Mouse (Mus musculus): Measurements from ENCODE around the gene Msto1. TPM values are rescaled to one million over a fixed set of nuclear protein-coding genes. Genes with fewer than 3 reads are reported as not detected.

Gene Msto1
- total and polyA plus RNA-seq, 3 experiments, result 82.6 to 101 TPM; not detected in 1

GRCm38 (mm10) chr3:88923989-88924591 is 10.3 kb upstream of the Msto1 start (continued):
- TF ChIP-seq CHD2 (IDR thresholded peaks at IDR 0.05; ENCODE audit: low read length), result no peak
- no peak for TF ChIP-seq ZC3H11A (IDR thresholded peaks at IDR 0.05; ENCODE audit: low read depth, low read length)
- TF ChIP-seq CHD1 (IDR thresholded peaks at IDR 0.05; ENCODE audit: low read depth, low read length), result no peak
- TF ChIP-seq POLR2A (IDR thresholded peaks at IDR 0.05; ENCODE audit: control insufficient read depth in 1 of 2, insufficient read depth in 1 of 2, low read depth in 1 of 2, low read length in 2 of 2, poor library complexity in 1 of 2), result no peak; a peak in 1 of 4 replicates
- TF ChIP-seq MAFK (IDR thresholded peaks at IDR 0.05; ENCODE audit: borderline replicate concordance, low read depth, low read length), result peak; percentile 46; the same call in 1 of the 2 replicates
- TF ChIP-seq CTCF (IDR thresholded peaks at IDR 0.05 in 2 of 3, conservative IDR thresholded peaks at IDR 0.05 in 1 of 3; ENCODE audit: control insufficient read depth in 1 of 3, insufficient read depth in 1 of 3, low read depth in 2 of 3, low read length in 3 of 3, poor library complexity in 1 of 3, severe bottlenecking in 1 of 3), result no peak
- TF ChIP-seq MAZ (IDR thresholded peaks at IDR 0.05; ENCODE audit: low read depth, low read length), result peak; percentile 81; the same call in 1 of the 2 replicates
- TF ChIP-seq TAL1 (IDR thresholded peaks at IDR 0.05; ENCODE audit: low read length), result peak; percentile 81
- TF ChIP-seq MYB (IDR thresholded peaks at IDR 0.05; ENCODE audit: low read depth, low read length), result no peak
- TF ChIP-seq TBP (IDR thresholded peaks at IDR 0.05; ENCODE audit: low read depth, low read length), result peak; percentile 90
- TF ChIP-seq USF2 (IDR thresholded peaks at IDR 0.05; ENCODE audit: borderline replicate concordance in 1 of 2, insufficient read depth in 1 of 2, low read depth in 1 of 2, low read length in 2 of 2), result no peak
- TF ChIP-seq TCF12 (IDR thresholded peaks at IDR 0.05; ENCODE audit: low read depth, low read length), result peak; percentile 93
- no peak for TF ChIP-seq GABPA (IDR thresholded peaks at IDR 0.05; ENCODE audit: low read depth, low read length)
- TF ChIP-seq RAD21 (IDR thresholded peaks at IDR 0.05; ENCODE audit: low read depth, low read length), result no peak

- Histone ChIP-seq H3K9ac (ENCODE audit: control insufficient read depth, low read depth, low read length, poor library complexity, severe bottlenecking) (no peak overlapping the region), H3K9me3 (replicated peaks; ENCODE audit: insufficient read depth, low read length) (no peaks in the 10 kb centered on the region), H3K27me3 (ENCODE audit: control insufficient read depth in 1 of 2, insufficient read depth in 2 of 2, low read length in 2 of 2) (no peaks in the 10 kb centered on the region), H3K4me3 (ENCODE audit: control insufficient read depth in 1 of 2, insufficient read depth in 1 of 2, low read depth in 2 of 2, low read length in 2 of 2) (no peak overlapping the region), H3K79me2 (ENCODE audit: control insufficient read depth, insufficient read depth, low read length, poor library complexity) (no peaks in the 10 kb centered on the region), H3K4me1 (ENCODE audit: control insufficient read depth in 1 of 2, insufficient read depth in 2 of 2, low read length in 2 of 2) (peaks cover 12 to 24% of the 10 kb centered on the region in 2 experiments), H3K36me3 (ENCODE audit: control insufficient read depth in 1 of 2, insufficient read depth in 2 of 2, low read length in 2 of 2) (peaks cover 21 to 24% of the 10 kb centered on the region in 2 experiments), H3K27ac (ENCODE audit: control insufficient read depth, low read depth, low read length) (no peak overlapping the region)
- TF ChIP-seq USF1 (IDR thresholded peaks at IDR 0.05; ENCODE audit: low read depth, low read length), result no peak
- TF ChIP-seq POLR2A (IDR thresholded peaks at IDR 0.05; ENCODE audit: control insufficient read depth in 1 of 2, insufficient read depth in 1 of 2, low read depth in 1 of 2, low read length in 2 of 2, poor library complexity in 1 of 2), result 0 out of 4 replicates have a peak, but pooled peaks of 1 of the 2 experiments have one; percentile 14
- no peak for TF ChIP-seq MEF2A (IDR thresholded peaks at IDR 0.05; ENCODE audit: extremely low read depth, insufficient replicate concordance, low read depth, low read length, poor library complexity, severe bottlenecking)
- no peak for DNase-seq (ENCODE audit: low read depth, low spot score)
Observed at GRCm38 (mm10) chr3:88921411-88921810, 7.6 kb upstream of the Msto1 start.

GRCm38 (mm10) chr3:88918981-88919380 is 5.2 kb upstream of the Msto1 start:
- H3K9me3 ChIP-seq (replicated peaks; ENCODE audit: insufficient read depth, low read length), result no peaks in the 10 kb centered on the region
- H3K79me2 ChIP-seq (ENCODE audit: control insufficient read depth, insufficient read depth, low read length, poor library complexity), result peaks cover under 1% of the 10 kb centered on the region; the same call in 1 of the 2 replicates
- H3K27me3 ChIP-seq (ENCODE audit: control insufficient read depth in 1 of 2, insufficient read depth in 2 of 2, low read length in 2 of 2), result no peaks in the 10 kb centered on the region
- no peak overlapping the region for H3K9ac ChIP-seq (ENCODE audit: control insufficient read depth, low read depth, low read length, poor library complexity, severe bottlenecking)
- no peak overlapping the region for H3K27ac ChIP-seq (ENCODE audit: control insufficient read depth, low read depth, low read length)
- H3K4me1 ChIP-seq (ENCODE audit: control insufficient read depth in 1 of 2, insufficient read depth in 2 of 2, low read length in 2 of 2), result peaks cover 9 to 18% of the 10 kb centered on the region in 2 experiments
- no peak overlapping the region for H3K4me3 ChIP-seq (ENCODE audit: control insufficient read depth in 1 of 2, insufficient read depth in 1 of 2, low read depth in 2 of 2, low read length in 2 of 2)
- no peak for DNase-seq (ENCODE audit: low read depth, low spot score)
- H3K36me3 ChIP-seq (ENCODE audit: control insufficient read depth in 1 of 2, insufficient read depth in 2 of 2, low read length in 2 of 2), result peaks cover 13 to 15% of the 10 kb centered on the region in 2 experiments
- TF ChIP-seq NELFE (IDR thresholded peaks at IDR 0.05; ENCODE audit: low read depth, low read length), result no peak
- TF ChIP-seq KAT2A (conservative IDR thresholded peaks at IDR 0.05; ENCODE audit: low read depth, low read length), result no peak
- no peak for TF ChIP-seq ETS1 (IDR thresholded peaks at IDR 0.05; ENCODE audit: low read depth, low read length)
- no peak for TF ChIP-seq TCF12 (IDR thresholded peaks at IDR 0.05; ENCODE audit: low read depth, low read length)
- no peak for TF ChIP-seq E2F4 (IDR thresholded peaks at IDR 0.05; ENCODE audit: borderline replicate concordance, low read depth, low read length)
- no peak for TF ChIP-seq ZMIZ1 (IDR thresholded peaks at IDR 0.05; ENCODE audit: low read depth, low read length)
- no peak for TF ChIP-seq GABPA (IDR thresholded peaks at IDR 0.05; ENCODE audit: low read depth, low read length)
- TF ChIP-seq ELF1 (IDR thresholded peaks at IDR 0.05; ENCODE audit: low read depth, low read length), result no peak
- TF ChIP-seq NRF1 (IDR thresholded peaks at IDR 0.05; ENCODE audit: insufficient read depth, low read depth, low read length, poor library complexity, severe bottlenecking), result no peak
- no peak for TF ChIP-seq TAL1 (IDR thresholded peaks at IDR 0.05; ENCODE audit: low read length)
- TF ChIP-seq POLR2AphosphoS5 (IDR thresholded peaks at IDR 0.05; ENCODE audit: borderline replicate concordance, low read depth, low read length), result no peak
- TF ChIP-seq CHD2 (IDR thresholded peaks at IDR 0.05; ENCODE audit: low read length), result no peak
- TF ChIP-seq MEF2A (IDR thresholded peaks at IDR 0.05; ENCODE audit: extremely low read depth, insufficient replicate concordance, low read depth, low read length, poor library complexity, severe bottlenecking), result no peak
- TF ChIP-seq ZC3H11A (IDR thresholded peaks at IDR 0.05; ENCODE audit: low read depth, low read length), result no peak
- no peak for TF ChIP-seq MYC (IDR thresholded peaks at IDR 0.05; ENCODE audit: low read depth, low read length)
- TF ChIP-seq MAFK (IDR thresholded peaks at IDR 0.05; ENCODE audit: borderline replicate concordance, low read depth, low read length), result no peak
- no peak for TF ChIP-seq USF2 (IDR thresholded peaks at IDR 0.05; ENCODE audit: borderline replicate concordance in 1 of 2, insufficient read depth in 1 of 2, low read depth in 1 of 2, low read length in 2 of 2)
